Mouse (Mus musculus) ES-Bruce4 (cell line): ENCODE results near the gene Pnlip.

Experiments
- CTCF ChIP-seq: IDR thresholded peaks from one replicate; pipeline ENCODE4 v1.8.1; 2011; ENCODE audit warnings: low read depth, low read length
- EP300 ChIP-seq: IDR thresholded peaks from 2 replicates; pipeline ENCODE4 v1.6.1; 2011; ENCODE audit warnings: low read depth, low read length; ENCODE audit not compliant: insufficient read depth

- TF ChIP-seq CTCF (no peak), EP300 (no peak)
These were observed at the start of gene Pnlip for GRCm38 (mm10) chr19:58652198-58652597.
